Mouse (Mus musculus) midbrain, embryonic 10.5 days (tissue): Measurements from ENCODE around the gene Vangl1. TPM values are rescaled to one million over a fixed set of nuclear protein-coding genes. Genes with fewer than 3 reads are reported as not detected.

Experiments used
- DNase-seq: peaks from one replicate; pipeline ENCODE4 v3.0.0-alpha.2; 2017; ENCODE audit warnings: low spot score
- H3K27ac ChIP-seq: fragments of 300-500 bp; sonication (generic); replicated peaks from 2 replicates; pipeline ENCODE4 v1.5.1; 2016; ENCODE audit warnings: mild to moderate bottlenecking
- H3K27me3 ChIP-seq: fragments of 300-500 bp; sonication (generic); 2 replicates; pipeline ENCODE4 v1.6.1; 2016; ENCODE audit warnings: low read depth, mild to moderate bottlenecking; ENCODE audit not compliant: poor library complexity, severe bottlenecking
- H3K36me3 ChIP-seq: fragments of 300-500 bp; sonication (generic); 2 replicates; pipeline ENCODE4 v1.6.1; 2016; ENCODE audit warnings: mild to moderate bottlenecking, moderate library complexity
- H3K4me1 ChIP-seq: fragments of 300-500 bp; sonication (generic); 2 replicates; pipeline ENCODE4 v1.6.1; 2016
- H3K4me3 ChIP-seq: fragments of 300-500 bp; sonication (generic); 2 replicates; pipeline ENCODE4 v1.5.1; 2016; ENCODE audit warnings: mild to moderate bottlenecking, moderate library complexity
- H3K9me3 ChIP-seq: fragments of 300-500 bp; sonication (generic); replicated peaks from 2 replicates; pipeline ENCODE4 v1.6.1; 2016; ENCODE audit warnings: mild to moderate bottlenecking
- WGBS: fragments of 180-500 bp; shearing (Covaris S2); methylation state at CpG from one replicate; pipeline ENCODE4 v1.1.7; 2016; 5-methylcytosine and 5-hydroxymethylcytosine counted together
- polyA plus RNA-seq: library from polyadenylated mRNA; unstranded; fragments of >200 nt; fragmentation: Nextera tagmentation; extraction: Ambion mirVana; gene quantifications from 2 replicates; pipeline ENCODE4 v1.2.1, GENCODE M21; 2016

Vangl1 gene
- polyA plus RNA-seq, 1 experiment from 2014 or later, result 13.1 TPM

- H3K36me3 ChIP-seq, result peaks cover 27% of the 10 kb centered on the region
- peaks cover 6% of the 10 kb centered on the region for H3K9me3 ChIP-seq
- 97% methylated on average over 4 of the region's 4 CpGs for WGBS
- no peak overlapping the region for H3K27ac ChIP-seq
- DNase-seq, result no peak
- H3K4me3 ChIP-seq, result no peak overlapping the region
- no peaks in the 10 kb centered on the region for H3K4me1 ChIP-seq
- no peaks in the 10 kb centered on the region for H3K27me3 ChIP-seq
These were observed 23.3 kb downstream of the Vangl1 start for GRCm38 (mm10) chr3:102181191-102181590.

- H3K4me1 ChIP-seq, result no peaks in the 10 kb centered on the region
- peaks cover 23% of the 10 kb centered on the region for H3K36me3 ChIP-seq
- DNase-seq, result no peak
- H3K27me3 ChIP-seq, result no peaks in the 10 kb centered on the region
- WGBS, result 90% methylated on average over 7 of the region's 7 CpGs
- H3K27ac ChIP-seq, result no peak overlapping the region
- H3K4me3 ChIP-seq, result no peak overlapping the region
- peaks cover 1% of the 10 kb centered on the region; the same call in 1 of the 2 replicates for H3K9me3 ChIP-seq
These were observed 23.7 kb downstream of the Vangl1 start for GRCm38 (mm10) chr3:102180746-102181145.

- Histone ChIP-seq H3K4me3 (no peak overlapping the region), H3K27ac (no peak overlapping the region), H3K9me3 (no peaks in the 10 kb centered on the region), H3K4me1 (no peaks in the 10 kb centered on the region), H3K27me3 (no peaks in the 10 kb centered on the region), H3K36me3 (peaks cover 18% of the 10 kb centered on the region)
- DNase-seq, result no peak
- 67% methylated on average over 4 of the region's 4 CpGs for WGBS
These were observed 24.6 kb downstream of the Vangl1 start for GRCm38 (mm10) chr3:102179869-102180268.

DNA sequence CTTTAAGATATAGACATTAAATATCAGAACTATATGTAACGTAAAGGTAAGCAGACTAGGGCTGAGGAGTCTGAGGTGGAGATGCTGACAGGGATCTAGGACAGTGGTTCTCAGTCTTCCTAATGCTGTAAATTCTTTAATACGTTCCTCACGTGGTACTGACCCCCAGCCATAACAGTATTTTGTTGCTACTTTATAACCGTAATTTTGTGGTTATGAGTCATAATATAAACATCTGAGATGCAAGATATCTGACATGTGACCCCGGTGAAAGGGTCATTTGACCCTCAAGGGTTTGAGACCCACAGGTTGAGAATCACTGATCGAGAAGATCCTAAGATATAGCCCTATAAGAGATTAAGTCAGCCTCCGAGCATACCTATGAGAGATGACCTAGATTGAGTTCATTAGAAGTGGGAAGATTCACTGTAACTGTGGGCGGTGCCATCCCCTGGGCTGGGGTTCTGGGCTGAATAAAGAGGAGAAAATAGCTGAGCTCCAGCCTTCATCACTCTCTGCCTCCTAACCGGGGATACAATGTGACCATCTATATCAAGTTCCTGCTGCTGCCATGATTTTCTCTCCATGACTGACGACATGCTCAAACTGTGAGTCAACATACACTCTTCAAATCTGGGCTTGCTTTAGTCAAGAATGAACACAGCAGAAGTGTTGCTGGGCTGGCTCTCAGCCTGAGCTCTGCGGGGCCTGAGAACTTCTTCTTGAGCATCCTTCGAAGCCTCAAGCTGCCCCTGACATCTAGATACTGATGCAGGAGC lies 26.5 kb downstream of the Vangl1 start:
- Histone ChIP-seq H3K4me1 (peaks cover 4% of the 10 kb centered on the region; the same call in 1 of the 2 replicates), H3K36me3 (peaks cover 8% of the 10 kb centered on the region), H3K27me3 (no peaks in the 10 kb centered on the region), H3K27ac (no peak overlapping the region), H3K9me3 (no peaks in the 10 kb centered on the region), H3K4me3 (no peak overlapping the region)
- 94% methylated on average over 12 of the region's 12 CpGs for WGBS
- DNase-seq, result no peak

DNA sequence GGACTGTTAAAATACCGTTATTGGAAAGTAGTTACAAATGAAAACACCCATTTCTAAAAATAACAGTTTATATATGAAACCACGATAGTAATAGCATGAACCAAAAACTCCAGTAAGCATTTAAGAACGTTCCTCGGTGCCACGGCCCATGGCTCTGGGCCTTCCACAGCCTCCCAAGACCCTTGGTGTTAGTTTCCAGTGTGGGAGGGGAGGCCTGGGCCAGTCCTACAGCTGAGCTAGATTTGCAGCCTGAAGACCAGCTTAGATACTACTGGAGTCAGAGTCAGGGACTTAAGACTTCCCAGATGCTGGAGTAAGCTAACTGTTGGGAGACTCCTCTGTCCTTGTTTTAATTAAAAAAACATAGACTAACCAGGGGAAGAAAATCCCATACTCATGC lies 28.4 kb downstream of the Vangl1 start:
- Histone ChIP-seq H3K27me3 (no peaks in the 10 kb centered on the region), H3K36me3 (no peaks in the 10 kb centered on the region), H3K9me3 (no peaks in the 10 kb centered on the region), H3K4me1 (peaks cover 4% of the 10 kb centered on the region; the same call in 1 of the 2 replicates), H3K27ac (no peak overlapping the region), H3K4me3 (no peak overlapping the region)
- 88% methylated on average over 5 of the region's 5 CpGs for WGBS
- no peak for DNase-seq

DNA sequence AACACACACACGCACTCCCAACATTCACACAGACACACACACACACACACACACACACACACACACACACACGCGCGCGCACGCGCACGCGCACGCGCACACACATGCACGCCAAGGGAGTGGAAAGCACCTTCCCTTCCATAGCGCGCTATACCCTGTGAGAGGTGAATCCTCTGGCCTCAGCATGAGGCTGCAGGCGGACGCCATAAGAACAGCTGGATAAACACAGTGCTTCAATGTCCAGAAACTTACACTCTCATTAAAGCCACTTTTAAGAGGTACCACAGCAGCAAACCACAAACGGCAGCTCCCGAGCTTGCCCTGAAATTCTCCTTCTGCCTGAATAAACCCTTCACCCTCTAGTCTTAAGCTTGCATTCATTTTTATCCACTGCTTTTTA lies 28.8 kb downstream of the Vangl1 start:
- DNase-seq, result no peak
- no peak overlapping the region for H3K27ac ChIP-seq
- no peak overlapping the region for H3K4me3 ChIP-seq
- H3K27me3 ChIP-seq, result no peaks in the 10 kb centered on the region
- H3K4me1 ChIP-seq, result peaks cover 4% of the 10 kb centered on the region; the same call in 1 of the 2 replicates
- H3K36me3 ChIP-seq, result no peaks in the 10 kb centered on the region
- H3K9me3 ChIP-seq, result no peaks in the 10 kb centered on the region
- 93% methylated on average over 18 of the region's 18 CpGs for WGBS

DNA sequence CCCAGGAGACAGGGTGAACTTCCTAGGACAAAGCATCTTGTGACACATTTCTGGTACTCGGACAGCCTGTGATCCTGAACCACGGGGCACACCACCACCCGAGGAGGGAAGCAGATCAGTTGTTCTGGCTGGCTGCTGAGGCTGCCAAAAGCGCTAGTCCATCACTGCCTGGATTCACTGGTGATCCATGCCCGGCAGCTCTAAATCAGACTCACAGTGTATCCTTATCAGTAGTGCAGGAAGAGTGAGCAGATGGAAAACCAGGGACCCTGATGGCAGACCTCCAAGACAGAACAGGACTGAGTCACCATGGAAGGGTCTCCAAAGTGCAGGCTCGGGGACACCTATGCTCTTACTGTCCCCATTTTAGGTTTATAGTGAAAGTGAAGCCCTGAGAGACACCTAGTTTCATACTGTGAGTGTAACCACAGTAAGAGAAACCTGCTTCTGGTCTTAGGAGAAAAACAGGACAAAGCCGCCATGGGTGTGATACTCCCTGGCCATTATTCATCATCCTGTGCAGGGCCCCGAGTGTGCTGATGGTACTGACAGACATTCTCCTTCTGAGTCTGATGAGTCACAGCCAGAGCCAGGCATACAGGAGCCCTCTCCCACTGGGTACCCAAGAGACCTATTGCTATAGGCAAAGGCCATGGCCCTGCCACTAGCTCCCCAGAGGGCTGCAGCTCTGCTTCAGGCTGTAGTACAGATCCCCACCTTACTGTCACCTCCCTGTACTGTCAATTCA lies 30.2 kb downstream of the Vangl1 start:
- Histone ChIP-seq H3K9me3 (no peaks in the 10 kb centered on the region), H3K27ac (no peak overlapping the region), H3K4me3 (no peak overlapping the region), H3K36me3 (no peaks in the 10 kb centered on the region), H3K4me1 (peaks cover 4% of the 10 kb centered on the region; the same call in 1 of the 2 replicates), H3K27me3 (peaks cover 7% of the 10 kb centered on the region)
- WGBS, result 89% methylated on average over 8 of the region's 8 CpGs
- no peak for DNase-seq

DNA sequence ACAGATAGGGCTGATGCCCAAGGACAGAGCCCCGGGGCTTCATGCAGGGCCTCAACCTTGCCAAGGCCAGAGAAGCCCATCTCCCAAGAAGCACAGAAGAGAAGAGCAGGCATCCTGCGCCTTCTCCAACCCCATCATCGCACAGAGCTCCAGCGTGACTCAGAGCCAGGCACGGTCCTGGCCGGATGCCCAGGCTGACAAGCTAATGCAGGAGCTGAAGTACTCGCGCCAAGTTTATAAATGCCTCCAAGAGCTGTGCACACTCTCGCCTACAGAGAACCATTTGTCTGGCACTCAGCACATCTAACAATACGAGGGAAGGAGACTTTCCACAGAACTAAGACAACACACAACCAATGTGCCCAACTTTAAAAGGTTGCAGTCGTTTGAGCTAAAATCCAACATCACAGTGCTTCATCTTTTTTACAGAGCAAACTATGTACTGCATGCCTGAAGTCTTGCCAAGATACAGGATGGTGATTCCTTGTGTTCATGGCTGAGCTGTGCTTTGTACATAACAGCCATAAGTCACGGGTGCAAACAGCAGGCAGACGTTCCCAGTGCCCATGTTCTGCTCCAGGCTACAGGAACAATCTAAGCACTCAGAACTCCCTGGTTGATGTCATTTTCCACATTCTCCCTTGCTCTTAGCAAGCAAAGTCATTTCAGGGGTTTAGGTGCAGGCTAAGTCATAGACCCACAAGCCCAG lies 35.1 kb downstream of the Vangl1 start:
- 90% methylated on average over 13 of the region's 13 CpGs for WGBS
- Histone ChIP-seq H3K27me3 (peaks cover 24% of the 10 kb centered on the region), H3K36me3 (0 out of 2 replicates have a peak, but pooled peaks cover 3% of the 10 kb centered on the region), H3K4me3 (no peak overlapping the region), H3K9me3 (no peaks in the 10 kb centered on the region), H3K27ac (0 out of 2 replicates have a peak overlapping the region, but pooled peaks have one; percentile 6), H3K4me1 (peaks cover 42% of the 10 kb centered on the region)
- DNase-seq, result no peak

- Histone ChIP-seq H3K36me3 (peaks cover 13% of the 10 kb centered on the region), H3K9me3 (no peaks in the 10 kb centered on the region), H3K4me1 (peaks cover 42% of the 10 kb centered on the region), H3K27me3 (peaks cover 26% of the 10 kb centered on the region), H3K4me3 (no peak overlapping the region), H3K27ac (peak overlapping the region; percentile 6; the same call in 1 of the 2 replicates)
- WGBS, result 5% methylated on average over 10 of the region's 10 CpGs
- DNase-seq, result peak; percentile 36
These were observed 36.8 kb downstream of the Vangl1 start for GRCm38 (mm10) chr3:102167555-102168210.

DNA sequence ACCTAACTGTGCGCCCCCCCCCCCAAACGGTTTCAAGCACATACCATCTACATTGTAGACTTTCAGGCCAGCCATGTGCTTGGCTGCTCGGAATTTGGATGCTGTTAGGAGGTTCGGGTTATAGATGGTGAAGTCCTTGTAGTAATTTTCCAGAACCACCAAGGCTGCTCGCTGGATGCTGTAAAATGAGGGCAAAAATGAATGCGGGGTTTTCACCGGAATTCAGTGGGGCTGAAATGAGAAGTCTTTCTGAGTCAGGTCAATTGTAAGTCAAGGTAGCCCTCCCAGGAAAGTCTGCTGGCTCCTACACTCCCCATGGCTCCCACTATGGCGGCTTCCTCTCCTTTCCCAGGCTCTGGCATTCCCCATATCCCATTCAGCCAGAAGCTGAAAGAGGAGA lies 37.7 kb downstream of the Vangl1 start:
- Histone ChIP-seq H3K4me1 (peaks cover 42% of the 10 kb centered on the region), H3K27ac (peak overlapping the region; percentile 13; the same call in 1 of the 2 replicates), H3K4me3 (no peak overlapping the region), H3K36me3 (peaks cover 17% of the 10 kb centered on the region), H3K27me3 (peaks cover 26% of the 10 kb centered on the region), H3K9me3 (no peaks in the 10 kb centered on the region)
- no peak for DNase-seq
- 78% methylated on average over 8 of the region's 8 CpGs for WGBS

DNA sequence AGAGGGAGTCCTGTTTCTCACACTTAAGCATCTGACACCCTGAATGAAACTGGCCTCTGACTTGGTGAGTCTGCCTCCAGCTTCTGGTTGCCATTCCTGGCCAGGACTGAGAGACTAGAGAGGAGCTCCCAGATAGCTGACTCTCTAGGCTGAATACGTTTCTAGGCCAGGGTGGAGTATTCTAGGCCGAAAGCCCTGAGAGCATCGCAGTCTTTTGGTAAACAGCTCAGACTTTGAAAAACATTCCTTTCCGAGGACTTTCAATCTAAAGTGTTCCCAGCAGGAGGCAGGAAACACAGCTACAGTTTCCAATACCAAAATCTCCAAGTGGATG lies 38.2 kb downstream of the Vangl1 start:
- Histone ChIP-seq H3K36me3 (peaks cover 21% of the 10 kb centered on the region), H3K27ac (peak overlapping the region; percentile 63; the same call in 1 of the 2 replicates), H3K4me3 (no peak overlapping the region), H3K4me1 (peaks cover 42% of the 10 kb centered on the region), H3K27me3 (peaks cover 26% of the 10 kb centered on the region), H3K9me3 (no peaks in the 10 kb centered on the region)
- 62% methylated on average over 4 of the region's 4 CpGs for WGBS
- DNase-seq, result no peak
